Mouse (Mus musculus) kidney, embryonic 14.5 days (tissue): ENCODE results near the gene Rnf130. TPM values are rescaled to one million over a fixed set of nuclear protein-coding genes. Genes with fewer than 3 reads are reported as not detected.

Experiments
- ATAC-seq: fragments of 200-750 bp; cut with Nextera tagmentation; 2 replicates; pipeline ENCODE4 v1.8.0; 2017; ENCODE audit warnings: moderate number of reproducible peaks, mild to moderate bottlenecking, moderate TSS enrichment, moderate library complexity; ENCODE audit not compliant: low FRiP score, low TSS enrichment
- H3K27ac ChIP-seq: fragments of 300-500 bp; sonication (generic); 2 replicates; pipeline ENCODE4 v1.5.1; 2014; ENCODE audit warnings: low read depth, mild to moderate bottlenecking, low read length, moderate library complexity, mixed read lengths
- H3K27me3 ChIP-seq: fragments of 300-500 bp; sonication (generic); 2 replicates; pipeline ENCODE4 v1.6.1; 2014; ENCODE audit warnings: mild to moderate bottlenecking, low read length; ENCODE audit not compliant: control insufficient read depth, insufficient read depth
- H3K36me3 ChIP-seq: fragments of 300-500 bp; sonication (generic); 2 replicates; pipeline ENCODE4 v1.6.1; 2014; ENCODE audit warnings: low read length, mixed read lengths; ENCODE audit not compliant: control insufficient read depth, insufficient read depth
- H3K4me1 ChIP-seq: fragments of 300-500 bp; sonication (generic); 2 replicates; pipeline ENCODE4 v1.6.1; 2014; ENCODE audit warnings: low read length, mixed read lengths; ENCODE audit not compliant: control insufficient read depth, insufficient read depth
- H3K4me2 ChIP-seq: fragments of 300-500 bp; sonication (generic); replicated peaks from 2 replicates; pipeline ENCODE4 v1.6.1; 2014; ENCODE audit warnings: low read depth, mild to moderate bottlenecking, low read length
- H3K4me3 ChIP-seq: fragments of 300-500 bp; sonication (generic); 2 replicates; pipeline ENCODE4 v1.5.1; 2014; ENCODE audit warnings: mild to moderate bottlenecking, low read length
- H3K9ac ChIP-seq: fragments of 300-500 bp; sonication (generic); 2 replicates; pipeline ENCODE4 v1.6.1; 2014; ENCODE audit warnings: low read depth, mild to moderate bottlenecking, low read length, moderate library complexity
- H3K9me3 ChIP-seq: fragments of 300-500 bp; sonication (generic); 2 replicates; pipeline ENCODE4 v1.6.1; 2016; ENCODE audit warnings: low read length; ENCODE audit not compliant: control insufficient read depth
- WGBS: fragments of 180-500 bp; shearing (Covaris S2); extraction: QIAGEN DNeasy Blood & Tissue Kit; methylation state at CpG from one replicate; pipeline ENCODE4 v1.1.7; 2014; 5-methylcytosine and 5-hydroxymethylcytosine counted together
- microRNA counts: library from miRNA; unstranded; fragments of <30 nt; microRNA quantifications from one replicate; lab custom pipeline; 2017
- microRNA-seq: library from miRNA; unstranded; fragments of <30 nt; microRNA quantifications from one replicate; pipeline ENCODE4, GENCODE M21; 2016
- polyA plus RNA-seq: library from polyadenylated mRNA; unstranded; fragments of >200 nt; fragmentation: Nextera tagmentation; extraction: Ambion mirVana; gene quantifications from 2 replicates; pipeline ENCODE4 v1.2.1, GENCODE M21; 2014

The Rnf130 gene
- polyA plus RNA-seq, 1 experiment from 2014 or later: 69.3 TPM

DNA sequence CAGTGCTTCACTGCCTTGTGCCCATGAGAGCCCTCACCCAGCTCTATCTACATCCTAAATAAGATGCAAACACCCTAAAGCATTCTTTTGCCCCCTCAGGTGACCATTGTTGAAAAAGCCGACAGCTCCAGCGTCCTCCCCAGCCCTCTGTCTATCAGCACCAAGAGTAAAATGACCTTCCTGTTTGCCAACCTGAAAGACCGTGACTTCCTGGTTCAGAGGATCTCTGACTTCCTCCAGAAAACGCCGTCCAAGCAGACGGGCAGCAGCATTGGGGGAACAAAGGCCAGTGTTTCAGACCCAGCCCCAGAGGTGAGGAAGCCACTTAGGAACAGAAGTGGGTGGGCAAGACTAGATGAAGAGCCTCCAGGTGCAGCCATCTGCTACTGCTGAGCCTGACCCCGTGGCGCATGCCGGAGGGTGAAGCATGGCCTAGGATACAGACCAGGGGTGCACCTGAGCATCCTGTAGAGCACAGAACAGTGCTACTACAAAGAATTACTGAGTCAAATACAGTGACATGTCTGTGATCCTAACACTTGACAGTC, 124.5 kb downstream of the Rnf130 start:
- Histone ChIP-seq H3K9ac (no peak overlapping the region), H3K4me1 (peaks cover 9% of the 10 kb centered on the region), H3K4me2 (no peak overlapping the region), H3K27ac (no peak overlapping the region), H3K27me3 (no peaks in the 10 kb centered on the region), H3K9me3 (no peaks in the 10 kb centered on the region), H3K36me3 (peaks cover 83% of the 10 kb centered on the region), H3K4me3 (no peak overlapping the region)
- ATAC-seq: no peak
- 88% methylated on average over 9 of the region's 9 CpGs for WGBS

DNA sequence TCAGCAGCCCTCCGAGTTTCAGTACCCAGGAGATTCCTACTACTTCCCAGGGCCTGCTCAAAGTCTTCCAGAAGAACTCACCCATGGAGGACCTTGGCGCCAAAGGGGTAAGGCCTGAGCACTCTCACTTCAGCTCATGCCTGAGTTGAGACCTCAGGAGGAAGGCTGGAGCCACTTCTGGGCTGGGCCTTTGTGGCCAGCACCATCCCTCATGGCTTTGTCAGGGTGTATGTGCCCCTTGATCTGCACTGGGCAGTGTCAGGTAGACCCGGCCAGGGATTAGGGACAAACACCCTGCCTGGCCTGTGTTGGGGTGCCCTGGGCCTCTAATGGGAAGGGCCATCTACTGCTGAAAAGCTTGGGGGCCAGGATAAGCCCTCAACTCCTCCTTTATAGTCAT, 126.2 kb downstream of the Rnf130 start:
- 78% methylated on average over 3 of the region's 3 CpGs for WGBS
- Histone ChIP-seq H3K4me3 (no peak overlapping the region), H3K27ac (no peak overlapping the region), H3K27me3 (no peaks in the 10 kb centered on the region), H3K36me3 (peaks cover 82% of the 10 kb centered on the region), H3K9ac (no peak overlapping the region), H3K4me2 (no peak overlapping the region), H3K9me3 (no peaks in the 10 kb centered on the region), H3K4me1 (peaks cover 9% of the 10 kb centered on the region)
- ATAC-seq: no peak

GRCm38 (mm10) chr11:50154166-50154565, 129.0 kb downstream of the Rnf130 start:
- Histone ChIP-seq H3K9ac (no peak overlapping the region), H3K4me2 (no peak overlapping the region), H3K4me1 (peaks cover 9% of the 10 kb centered on the region), H3K4me3 (no peak overlapping the region), H3K9me3 (no peaks in the 10 kb centered on the region), H3K27ac (no peak overlapping the region), H3K36me3 (peaks cover 88% of the 10 kb centered on the region), H3K27me3 (no peaks in the 10 kb centered on the region)
- no peak for ATAC-seq
- WGBS: 40% methylated on average over 9 of the region's 9 CpGs

MicroRNA genes within 50 kb of the gene (microRNA counts, 519-probe panel; counts per million panel counts)
- not detected for microRNA mmu-miR-340-3p (lab: Ali Mortazavi, UCI)
- 6,637 counts per million, percentile 72 among the panel's probes with 10 or more counts for microRNA mmu-miR-340-5p (lab: Ali Mortazavi, UCI)

Small RNAs within 50 kb of the gene (microRNA-seq; reads per million reads assigned to microRNA genes)
- 252 reads per million, percentile 67 among the genes with 10 or more reads in this experiment for gene Mir340

Other genes with a start within 250 kb of the Rnf130 start
- gene Gfpt2, start 231.2 kb upstream of the Rnf130 start, polyA plus RNA-seq: 8.1 and 12.6 TPM in 2 replicates
- 19.3 and 33.9 TPM in 2 replicates for gene Mapk9, start 178.6 kb upstream of the Rnf130 start, polyA plus RNA-seq
- not detected in 2 replicates for gene Rasgef1c, start 123.5 kb upstream of the Rnf130 start, polyA plus RNA-seq
- gene Tbc1d9b, start 106.0 kb downstream of the Rnf130 start, polyA plus RNA-seq: 22.8 and 36.8 TPM in 2 replicates
- gene Mrnip, start 149.1 kb downstream of the Rnf130 start, polyA plus RNA-seq: 21.8 and 22.0 TPM in 2 replicates
- gene Sqstm1, start 185.5 kb downstream of the Rnf130 start, polyA plus RNA-seq: 128 and 197 TPM in 2 replicates
- gene Mgat4b, start 185.5 kb downstream of the Rnf130 start, polyA plus RNA-seq: 37.0 and 39.2 TPM in 2 replicates
- gene Ltc4s, start 213.3 kb downstream of the Rnf130 start, polyA plus RNA-seq: 1.6 and 1.9 TPM in 2 replicates